Mouse (Mus musculus): ENCODE results near the gene Olfr1325. TPM values are rescaled to one million over a fixed set of nuclear protein-coding genes. Genes with fewer than 3 reads are reported as not detected.
"Not testable (repeated sequence)": the region's sequence is repeated elsewhere in the genome, so short reads cannot be mapped to it uniquely, and the experiment has no call there.

The Olfr1325 gene
- not detected in 2 replicates for polyA plus RNA-seq (2011; ENCODE audit: insufficient read length, low read depth, missing spikeins)

DNA sequence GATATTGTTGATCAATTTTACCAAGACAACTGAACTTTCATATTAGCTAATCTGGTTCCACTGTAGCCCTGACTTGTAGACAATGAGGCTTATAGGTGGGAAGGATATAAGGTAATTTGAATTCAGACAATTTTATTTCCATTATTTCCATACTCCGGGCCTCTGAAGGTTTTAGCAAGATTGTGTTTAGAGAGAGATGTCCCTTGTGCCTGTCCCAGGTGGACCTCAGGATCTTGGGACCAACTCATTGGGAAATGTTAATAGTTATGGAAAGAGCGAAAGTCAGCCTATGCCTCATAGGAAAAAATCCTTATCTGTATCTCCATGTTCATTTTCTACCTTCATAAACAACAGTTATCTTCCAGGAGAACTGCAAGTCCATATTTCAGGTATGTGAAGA lies at the start of gene Olfr1325:
Gene Olfr1325 (plus strand): TSS at position 301 of the 400 bp plus-strand sequence.
- H3K27ac ChIP-seq (ENCODE audit: insufficient read depth, low read length): no peak within 1 kb of the TSS
- no peak within 1 kb of the TSS for H3K4me3 ChIP-seq (ENCODE audit: insufficient read depth, low read length)
- TF ChIP-seq CTCF (IDR thresholded peaks at IDR 0.05; ENCODE audit: borderline replicate concordance, insufficient read depth, low read length) (no peak), POLR2A (IDR thresholded peaks at IDR 0.05; ENCODE audit: low read depth, low read length) (no peak)
- H3K4me1 ChIP-seq (ENCODE audit: control insufficient read depth, insufficient read depth, low read length): no peaks in the 10 kb centered on the region

DNA sequence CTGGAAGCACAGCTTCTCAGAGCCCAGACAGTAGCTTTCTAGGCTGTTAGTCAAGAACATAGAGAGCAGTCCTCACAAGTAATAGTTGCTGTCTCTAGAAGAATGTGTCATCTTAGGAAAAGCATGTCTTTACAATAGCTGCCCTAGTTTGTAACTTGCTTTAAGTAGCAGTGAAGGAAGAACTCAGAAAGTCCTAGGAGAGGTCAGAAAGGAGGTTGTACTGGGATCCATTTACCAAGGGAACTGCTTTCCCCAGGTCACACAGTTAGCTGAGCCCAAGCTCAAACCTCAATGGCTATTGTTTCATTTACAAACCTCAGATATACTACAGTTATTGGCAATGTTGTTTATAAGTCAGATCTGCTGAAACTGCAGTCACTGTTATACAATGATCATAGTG lies 17.7 kb upstream of the Olfr1325 start, which contains the start of gene Olfr1326-ps1:
Gene Olfr1326-ps1 (minus strand): TSS at position 101 of the 400 bp plus-strand sequence.
- Histone ChIP-seq H3K4me3 (ENCODE audit: insufficient read depth, low read length) (no peak within 1 kb of the TSS), H3K27ac (ENCODE audit: insufficient read depth, low read length) (no peak within 1 kb of the TSS), H3K4me1 (ENCODE audit: control insufficient read depth, insufficient read depth, low read length) (no peaks in the 10 kb centered on the region)
- TF ChIP-seq POLR2A (IDR thresholded peaks at IDR 0.05; ENCODE audit: low read depth, low read length) (no peak), CTCF (IDR thresholded peaks at IDR 0.05; ENCODE audit: borderline replicate concordance, insufficient read depth, low read length) (no peak)

DNA sequence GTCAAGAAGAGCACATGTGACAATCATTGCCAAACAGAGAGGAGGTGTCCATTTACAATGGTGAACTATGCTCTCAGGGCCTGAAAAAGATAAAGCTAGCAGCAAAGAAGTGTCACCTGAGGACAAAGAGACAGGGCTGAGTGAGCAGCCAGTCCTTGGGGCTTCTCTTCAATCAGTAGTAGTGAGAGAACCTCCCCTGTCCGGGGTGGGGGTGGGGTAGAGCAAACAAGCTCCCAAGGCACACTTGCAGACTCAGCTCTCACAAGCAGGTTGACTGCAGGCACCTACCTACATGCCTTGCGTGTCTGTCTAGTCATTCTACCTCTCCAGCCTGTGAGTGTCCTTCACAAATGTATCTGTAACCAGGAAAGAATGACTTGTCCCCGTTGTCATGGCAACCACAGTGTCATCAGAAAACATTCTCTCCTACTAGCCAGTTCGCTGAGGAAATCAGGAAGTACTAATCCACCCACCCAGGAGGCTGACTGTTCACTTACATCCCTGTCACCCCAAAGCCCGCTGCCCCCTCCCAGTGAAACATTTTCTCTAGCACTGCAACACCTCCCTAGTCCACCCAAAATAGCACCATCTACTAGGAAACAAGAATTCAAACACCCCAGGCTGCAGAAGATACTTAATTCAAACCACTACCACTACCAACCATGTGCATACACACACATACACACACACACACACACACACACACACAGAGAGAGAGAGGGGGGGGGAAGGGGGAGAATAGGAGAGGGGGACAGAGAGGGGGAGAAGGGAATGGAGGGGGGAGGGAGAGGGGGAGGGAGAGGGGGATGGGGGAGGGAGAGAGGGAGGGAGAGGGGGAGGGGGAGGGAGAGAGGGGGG lies 53.2 kb downstream of the Olfr1325 start, which contains the start of gene Gm5640:
Gene Gm5640 (minus strand): TSS at position 170 of the 858 bp plus-strand sequence.
- not testable (repeated sequence) for H3K4me1 ChIP-seq (ENCODE audit: control insufficient read depth, insufficient read depth, low read length); H3K27ac ChIP-seq (ENCODE audit: insufficient read depth, low read length); H3K4me3 ChIP-seq (ENCODE audit: insufficient read depth, low read length)

DNA sequence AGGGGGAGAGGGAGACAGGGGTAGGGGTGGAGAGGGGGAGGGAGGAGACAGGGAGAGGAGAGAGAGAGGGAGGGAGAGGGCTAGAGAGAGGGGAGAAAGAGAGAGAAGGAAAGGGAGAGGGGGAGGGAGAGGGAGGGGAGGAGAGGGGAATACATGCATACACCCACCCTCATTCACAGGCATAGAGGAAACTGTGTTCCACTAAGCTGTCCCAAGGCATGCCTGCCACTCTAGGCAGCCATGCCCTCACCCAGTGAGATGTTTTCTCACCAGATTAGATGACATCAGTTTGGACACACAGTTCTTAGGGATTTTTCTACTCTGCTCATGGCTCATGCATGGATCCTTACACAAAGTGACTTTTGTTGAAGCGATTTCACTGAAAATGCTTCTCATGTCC lies 53.9 kb downstream of the Olfr1325 start:
- H3K4me1 ChIP-seq (ENCODE audit: control insufficient read depth, insufficient read depth, low read length); H3K27ac ChIP-seq (ENCODE audit: insufficient read depth, low read length); H3K4me3 ChIP-seq (ENCODE audit: insufficient read depth, low read length): not testable (repeated sequence)

Other genes starting within 250 kb of the Olfr1325 start
- gene Lage3, start 239.1 kb upstream of the Olfr1325 start, polyA plus RNA-seq (2011; ENCODE audit: insufficient read length, low read depth, missing spikeins): 56.1 and 62.9 TPM in 2 replicates
- gene Ubl4a, start 219.5 kb upstream of the Olfr1325 start, polyA plus RNA-seq (2011; ENCODE audit: insufficient read length, low read depth, missing spikeins): 47.0 and 62.6 TPM in 2 replicates
- gene Slc10a3, start 219.3 kb upstream of the Olfr1325 start, polyA plus RNA-seq (2011; ENCODE audit: insufficient read length, low read depth, missing spikeins): 20.6 and 22.4 TPM in 2 replicates
- 23.5 and 30.6 TPM in 2 replicates for gene Fam3a, start 199.4 kb upstream of the Olfr1325 start, polyA plus RNA-seq (2011; ENCODE audit: insufficient read length, low read depth, missing spikeins)
- gene Ikbkg, start 199.4 kb upstream of the Olfr1325 start, polyA plus RNA-seq (2011; ENCODE audit: insufficient read length, low read depth, missing spikeins): 36.8 and 57.9 TPM in 2 replicates
- gene G6pdx, start 163.5 kb upstream of the Olfr1325 start, polyA plus RNA-seq (2011; ENCODE audit: insufficient read length, low read depth, missing spikeins): 58.1 and 65.0 TPM in 2 replicates
- not detected in 2 replicates for gene Gm6880, start 111.3 kb upstream of the Olfr1325 start, polyA plus RNA-seq (2011; ENCODE audit: insufficient read length, low read depth, missing spikeins)
- not detected in 2 replicates for gene Olfr1326-ps1, start 17.8 kb upstream of the Olfr1325 start, polyA plus RNA-seq (2011; ENCODE audit: insufficient read length, low read depth, missing spikeins)
- not detected in 2 replicates for gene Gm5640, start 53.0 kb downstream of the Olfr1325 start, polyA plus RNA-seq (2011; ENCODE audit: insufficient read length, low read depth, missing spikeins)
- gene Gm6890, start 148.2 kb downstream of the Olfr1325 start, polyA plus RNA-seq (2011; ENCODE audit: insufficient read length, low read depth, missing spikeins): not detected in 2 replicates
- gene Gm5936, start 244.5 kb downstream of the Olfr1325 start, polyA plus RNA-seq (2011; ENCODE audit: insufficient read length, low read depth, missing spikeins): not detected in 2 replicates

Measured in embryonic fibroblast, embryonic 13.5 days (primary cell).